Mouse (Mus musculus) heart, embryonic 16.5 days (tissue): ENCODE measurements at regions not wholly inside any gene's neighbourhood (a gene's known extent, or its start where the extent isn't known, plus 50 kb on each side); places are given as distances from the start of the nearest gene placed in this dataset.

Experiments used
- ATAC-seq: fragments of 200-750 bp; cut with Nextera tagmentation; replicated peaks from 2 replicates; pipeline ENCODE4 v1.8.0; 2017; ENCODE audit warnings: moderate number of reproducible peaks; ENCODE audit not compliant: insufficient read depth, low FRiP score; ENCODE audit errors: extremely low read depth
- H3K27ac ChIP-seq: fragments of 300-500 bp; sonication (generic); 2 replicates; pipeline ENCODE4 v1.5.1; 2014; ENCODE audit warnings: mild to moderate bottlenecking, low read length, control low read depth, moderate library complexity
- H3K27me3 ChIP-seq: fragments of 300-500 bp; sonication (generic); 2 replicates; pipeline ENCODE4 v1.6.1; 2014; ENCODE audit warnings: low read length, mixed read lengths; ENCODE audit not compliant: control insufficient read depth, insufficient read depth
- H3K36me3 ChIP-seq: fragments of 300-500 bp; sonication (generic); 2 replicates; pipeline ENCODE4 v1.6.1; 2014; ENCODE audit not compliant: control insufficient read depth, insufficient read depth
- H3K4me1 ChIP-seq: fragments of 300-500 bp; sonication (generic); 2 replicates; pipeline ENCODE4 v1.6.1; 2014; ENCODE audit warnings: low read length, mixed read lengths; ENCODE audit not compliant: control insufficient read depth, insufficient read depth
- H3K4me2 ChIP-seq: fragments of 300-500 bp; sonication (generic); 2 replicates; pipeline ENCODE4 v1.6.1; 2014; ENCODE audit warnings: low read depth, mild to moderate bottlenecking, control low read depth, low read length
- H3K4me3 ChIP-seq: fragments of 300-500 bp; sonication (generic); 2 replicates; pipeline ENCODE4 v1.5.1; 2014; ENCODE audit warnings: mild to moderate bottlenecking, control low read depth, low read length
- H3K9ac ChIP-seq: fragments of 300-500 bp; sonication (generic); 2 replicates; pipeline ENCODE4 v1.6.1; 2014; ENCODE audit warnings: low read length, control low read depth
- H3K9me3 ChIP-seq: fragments of 300-500 bp; sonication (generic); replicated peaks from 2 replicates; pipeline ENCODE4 v1.6.1; 2016; ENCODE audit warnings: low read length; ENCODE audit not compliant: control insufficient read depth
- WGBS: fragments of 180-500 bp; shearing (Covaris S2); extraction: QIAGEN DNeasy Blood & Tissue Kit; methylation state at CpG from one replicate; pipeline ENCODE4 v1.1.7; 2014; 5-methylcytosine and 5-hydroxymethylcytosine counted together

- H3K9me3 ChIP-seq: peaks cover 7% of the 10 kb centered on the region
- 66% methylated on average over 6 of the region's 6 CpGs for WGBS
These were observed 82.9 kb upstream of the Armc2 start for GRCm38 (mm10) chr10:42101096-42101495.

GRCm38 (mm10) chr10:42096924-42097323 lies 78.7 kb upstream of the Armc2 start:
- H3K4me2 ChIP-seq: no peak overlapping the region
- ATAC-seq: no peak
- H3K36me3 ChIP-seq: no peaks in the 10 kb centered on the region
- peaks cover 11% of the 10 kb centered on the region for H3K4me1 ChIP-seq
- no peak overlapping the region for H3K27ac ChIP-seq
- WGBS: 79% methylated on average over 6 of the region's 6 CpGs
- H3K9ac ChIP-seq: no peak overlapping the region
- H3K9me3 ChIP-seq: no peaks in the 10 kb centered on the region
- no peak overlapping the region for H3K4me3 ChIP-seq
- no peaks in the 10 kb centered on the region for H3K27me3 ChIP-seq

More at GRCm38 (mm10) chr10:42101096-42101495, 82.9 kb upstream of the Armc2 start:
- no peaks in the 10 kb centered on the region for H3K36me3 ChIP-seq
- ATAC-seq: no peak
- H3K27me3 ChIP-seq: no peaks in the 10 kb centered on the region
- H3K9ac ChIP-seq: no peak overlapping the region
- H3K27ac ChIP-seq: no peak overlapping the region
- no peaks in the 10 kb centered on the region for H3K4me1 ChIP-seq
- H3K4me3 ChIP-seq: no peak overlapping the region
- H3K4me2 ChIP-seq: no peak overlapping the region

- no peak overlapping the region for H3K4me2 ChIP-seq
- H3K9me3 ChIP-seq: no peaks in the 10 kb centered on the region
- H3K4me1 ChIP-seq: peaks cover 20% of the 10 kb centered on the region
- no peaks in the 10 kb centered on the region for H3K36me3 ChIP-seq
- no peak overlapping the region for H3K4me3 ChIP-seq
- H3K9ac ChIP-seq: no peak overlapping the region
- ATAC-seq: no peak
- no peaks in the 10 kb centered on the region for H3K27me3 ChIP-seq
- WGBS: 73% methylated on average over 10 of the region's 10 CpGs
- H3K27ac ChIP-seq: no peak overlapping the region
These were observed 77.7 kb upstream of the Armc2 start for GRCm38 (mm10) chr10:42095986-42096385.

- peaks cover 30% of the 10 kb centered on the region for H3K4me1 ChIP-seq
- H3K4me2 ChIP-seq: no peak overlapping the region
- no peak overlapping the region for H3K4me3 ChIP-seq
- H3K27me3 ChIP-seq: no peaks in the 10 kb centered on the region
- H3K9me3 ChIP-seq: no peaks in the 10 kb centered on the region
- no peaks in the 10 kb centered on the region for H3K36me3 ChIP-seq
- WGBS: 84% methylated on average over 24 of the region's 24 CpGs
- ATAC-seq: no peak
- H3K9ac ChIP-seq: no peak overlapping the region
- H3K27ac ChIP-seq: no peak overlapping the region
These were observed 76.2 kb upstream of the Armc2 start for GRCm38 (mm10) chr10:42094274-42095000.

- Histone ChIP-seq H3K27me3 (no peaks in the 10 kb centered on the region), H3K4me1 (peaks cover 41% of the 10 kb centered on the region)
- no peak for ATAC-seq
These were observed 75.0 kb upstream of the Armc2 start for GRCm38 (mm10) chr10:42093176-42093759.

GRCm38 (mm10) chr10:42092500-42092899 lies 74.3 kb upstream of the Armc2 start:
- no peak for ATAC-seq
- H3K4me3 ChIP-seq: no peak overlapping the region
- no peaks in the 10 kb centered on the region for H3K27me3 ChIP-seq
- no peak overlapping the region for H3K4me2 ChIP-seq
- WGBS: 48% methylated on average over 6 of the region's 6 CpGs
- H3K27ac ChIP-seq: peak overlapping the region; percentile 58
- no peaks in the 10 kb centered on the region for H3K9me3 ChIP-seq
- H3K9ac ChIP-seq: no peak overlapping the region
- H3K36me3 ChIP-seq: no peaks in the 10 kb centered on the region
- peaks cover 41% of the 10 kb centered on the region for H3K4me1 ChIP-seq

More at GRCm38 (mm10) chr10:42093176-42093759, 75.0 kb upstream of the Armc2 start:
- H3K4me3 ChIP-seq: no peak overlapping the region
- H3K27ac ChIP-seq: no peak overlapping the region; the same call in 1 of the 2 replicates
- H3K9me3 ChIP-seq: no peaks in the 10 kb centered on the region
- no peak overlapping the region for H3K9ac ChIP-seq
- 77% methylated on average over 8 of the region's 8 CpGs for WGBS
- no peaks in the 10 kb centered on the region for H3K36me3 ChIP-seq
- no peak overlapping the region for H3K4me2 ChIP-seq

GRCm38 (mm10) chr10:42091546-42092168 lies 73.4 kb upstream of the Armc2 start:
- peak; percentile 64 for ATAC-seq
- Histone ChIP-seq H3K4me2 (no peak overlapping the region), H3K9me3 (no peaks in the 10 kb centered on the region), H3K9ac (no peak overlapping the region), H3K36me3 (no peaks in the 10 kb centered on the region), H3K27me3 (no peaks in the 10 kb centered on the region), H3K4me1 (peaks cover 41% of the 10 kb centered on the region), H3K27ac (peak overlapping the region; percentile 49), H3K4me3 (no peak overlapping the region)
- WGBS: 48% methylated on average over 11 of the region's 11 CpGs

GRCm38 (mm10) chr10:42090806-42091205 lies 72.6 kb upstream of the Armc2 start:
- Histone ChIP-seq H3K4me3 (no peak overlapping the region), H3K4me2 (no peak overlapping the region), H3K9me3 (no peaks in the 10 kb centered on the region), H3K27ac (peak overlapping the region; percentile 49; the same call in 1 of the 2 replicates), H3K27me3 (no peaks in the 10 kb centered on the region), H3K4me1 (peaks cover 41% of the 10 kb centered on the region), H3K36me3 (no peaks in the 10 kb centered on the region), H3K9ac (no peak overlapping the region)
- 89% methylated on average over 7 of the region's 7 CpGs for WGBS
- ATAC-seq: no peak

- Histone ChIP-seq H3K27ac (peak overlapping the region; percentile 43; the same call in 1 of the 2 replicates), H3K9ac (no peak overlapping the region), H3K36me3 (no peaks in the 10 kb centered on the region)
These were observed 71.9 kb upstream of the Armc2 start for GRCm38 (mm10) chr10:42090147-42090546.

More at GRCm38 (mm10) chr10:42090147-42090546, 71.9 kb upstream of the Armc2 start:
- Histone ChIP-seq H3K4me2 (no peak overlapping the region), H3K27me3 (no peaks in the 10 kb centered on the region), H3K4me3 (no peak overlapping the region), H3K4me1 (peaks cover 41% of the 10 kb centered on the region), H3K9me3 (peaks cover 5% of the 10 kb centered on the region)
- 67% methylated on average over 3 of the region's 3 CpGs for WGBS
- ATAC-seq: no peak
